Mouse (Mus musculus): Measurements from ENCODE around the gene Cela3b. TPM values are rescaled to one million over a fixed set of nuclear protein-coding genes. Genes with fewer than 3 reads are reported as not detected.

Gene Cela3b
- polyA plus RNA-seq, 1 experiment: 6,152 TPM

- WGBS: 90% methylated on average over 12 of the region's 12 CpGs
- H3K36me3 ChIP-seq (ENCODE audit: control insufficient read depth, insufficient read depth, low read length): no peaks in the 10 kb centered on the region
Measured at GRCm38 (mm10) chr4:137456581-137456980, 26.2 kb upstream of the Cela3b start.

GRCm38 (mm10) chr4:137454582-137454981 is 24.2 kb upstream of the Cela3b start:
- 90% methylated on average over 14 of the region's 14 CpGs for WGBS
- no peak overlapping the region for H3K27ac ChIP-seq (ENCODE audit: insufficient read depth, low read length)
- H3K27me3 ChIP-seq (ENCODE audit: control insufficient read depth, insufficient read depth, low read length): no peaks in the 10 kb centered on the region

More at GRCm38 (mm10) chr4:137456581-137456980, 26.2 kb upstream of the Cela3b start:
- TF ChIP-seq CTCF (IDR thresholded peaks at IDR 0.05; ENCODE audit: extremely low read depth, insufficient read depth, insufficient read length, insufficient replicate concordance) (no peak), POLR2A (IDR thresholded peaks at IDR 0.05; ENCODE audit: low read depth, low read length) (no peak)
- no peaks in the 10 kb centered on the region for H3K4me1 ChIP-seq (ENCODE audit: control insufficient read depth, insufficient read depth, insufficient read length)
- H3K4me3 ChIP-seq (ENCODE audit: extremely low read depth, insufficient read depth, insufficient read length): no peak overlapping the region
- no peak overlapping the region for H3K27ac ChIP-seq (ENCODE audit: insufficient read depth, low read length)
- H3K27me3 ChIP-seq (ENCODE audit: control insufficient read depth, insufficient read depth, low read length): no peaks in the 10 kb centered on the region
- DNase-seq (ENCODE audit: low read depth in 1 of 2, low spot score in 2 of 2): no peak

GRCm38 (mm10) chr4:137453234-137453767 is 23.0 kb upstream of the Cela3b start, which contains the start of gene 1700013G24Rik:
Gene 1700013G24Rik, plus strand, starts transcription at chr4:137453284.
- TF ChIP-seq POLR2A (IDR thresholded peaks at IDR 0.05; ENCODE audit: low read depth, low read length) (no peak), CTCF (IDR thresholded peaks at IDR 0.05; ENCODE audit: extremely low read depth, insufficient read depth, insufficient read length, insufficient replicate concordance) (no peak)
- no peak within 1 kb of the TSS for H3K27ac ChIP-seq (ENCODE audit: insufficient read depth, low read length)
- no peaks in the 10 kb centered on the region for H3K36me3 ChIP-seq (ENCODE audit: control insufficient read depth, insufficient read depth, low read length)
- 87% methylated on average over 8 of the region's 8 CpGs for WGBS
- H3K4me1 ChIP-seq (ENCODE audit: control insufficient read depth, insufficient read depth, insufficient read length): no peaks in the 10 kb centered on the region
- no peaks in the 10 kb centered on the region for H3K27me3 ChIP-seq (ENCODE audit: control insufficient read depth, insufficient read depth, low read length)
- H3K4me3 ChIP-seq (ENCODE audit: extremely low read depth, insufficient read depth, insufficient read length): no peak within 1 kb of the TSS
- DNase-seq (ENCODE audit: low read depth in 1 of 2, low spot score in 2 of 2): no peak

More at GRCm38 (mm10) chr4:137454582-137454981, 24.2 kb upstream of the Cela3b start:
- TF ChIP-seq CTCF (IDR thresholded peaks at IDR 0.05; ENCODE audit: extremely low read depth, insufficient read depth, insufficient read length, insufficient replicate concordance) (no peak), POLR2A (IDR thresholded peaks at IDR 0.05; ENCODE audit: low read depth, low read length) (no peak)
- no peak overlapping the region for H3K4me3 ChIP-seq (ENCODE audit: extremely low read depth, insufficient read depth, insufficient read length)
- H3K36me3 ChIP-seq (ENCODE audit: control insufficient read depth, insufficient read depth, low read length): no peaks in the 10 kb centered on the region
- DNase-seq (ENCODE audit: low read depth in 1 of 2, low spot score in 2 of 2): no peak
- H3K4me1 ChIP-seq (ENCODE audit: control insufficient read depth, insufficient read depth, insufficient read length): no peaks in the 10 kb centered on the region

- WGBS: 96% methylated on average over 6 of the region's 6 CpGs
- H3K4me1 ChIP-seq (ENCODE audit: control insufficient read depth, insufficient read depth, insufficient read length): no peaks in the 10 kb centered on the region
- no peaks in the 10 kb centered on the region for H3K36me3 ChIP-seq (ENCODE audit: control insufficient read depth, insufficient read depth, low read length)
- no peaks in the 10 kb centered on the region for H3K27me3 ChIP-seq (ENCODE audit: control insufficient read depth, insufficient read depth, low read length)
- H3K4me3 ChIP-seq (ENCODE audit: extremely low read depth, insufficient read depth, insufficient read length): no peak overlapping the region
- TF ChIP-seq CTCF (IDR thresholded peaks at IDR 0.05; ENCODE audit: extremely low read depth, insufficient read depth, insufficient read length, insufficient replicate concordance) (no peak), POLR2A (IDR thresholded peaks at IDR 0.05; ENCODE audit: low read depth, low read length) (no peak)
- DNase-seq (ENCODE audit: low read depth in 1 of 2, low spot score in 2 of 2): no peak
- no peak overlapping the region for H3K27ac ChIP-seq (ENCODE audit: insufficient read depth, low read length)
Measured at GRCm38 (mm10) chr4:137452190-137452589, 21.9 kb upstream of the Cela3b start.

DNA sequence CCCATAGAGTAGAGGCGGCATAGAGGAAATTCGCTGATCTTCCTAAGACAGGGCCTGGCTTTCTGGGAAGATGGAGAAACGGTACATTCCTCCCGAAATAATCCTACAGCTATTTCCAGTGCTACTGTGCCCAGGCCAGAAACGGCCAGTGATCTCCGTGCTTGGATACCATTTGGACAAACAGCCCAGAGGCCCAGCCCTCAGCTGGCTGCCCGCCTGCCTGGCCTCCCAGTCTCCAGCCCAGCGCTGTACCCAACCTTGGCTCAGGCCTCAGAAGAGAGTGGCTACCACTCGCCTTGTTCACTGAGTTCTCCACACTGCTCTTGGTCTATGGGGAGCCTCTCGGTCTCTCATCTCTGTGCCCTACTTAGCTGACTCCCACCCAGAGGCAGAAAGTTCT is 19.4 kb upstream of the Cela3b start:
- Histone ChIP-seq H3K36me3 (ENCODE audit: control insufficient read depth, insufficient read depth, low read length) (no peaks in the 10 kb centered on the region), H3K4me3 (ENCODE audit: extremely low read depth, insufficient read depth, insufficient read length) (no peak overlapping the region), H3K4me1 (ENCODE audit: control insufficient read depth, insufficient read depth, insufficient read length) (no peaks in the 10 kb centered on the region), H3K27ac (ENCODE audit: insufficient read depth, low read length) (no peak overlapping the region), H3K27me3 (ENCODE audit: control insufficient read depth, insufficient read depth, low read length) (no peaks in the 10 kb centered on the region)
- no peak for DNase-seq (ENCODE audit: low read depth in 1 of 2, low spot score in 2 of 2)
- TF ChIP-seq POLR2A (IDR thresholded peaks at IDR 0.05; ENCODE audit: low read depth, low read length) (no peak), CTCF (IDR thresholded peaks at IDR 0.05; ENCODE audit: extremely low read depth, insufficient read depth, insufficient read length, insufficient replicate concordance) (no peak)
- 88% methylated on average over 10 of the region's 10 CpGs for WGBS

DNA sequence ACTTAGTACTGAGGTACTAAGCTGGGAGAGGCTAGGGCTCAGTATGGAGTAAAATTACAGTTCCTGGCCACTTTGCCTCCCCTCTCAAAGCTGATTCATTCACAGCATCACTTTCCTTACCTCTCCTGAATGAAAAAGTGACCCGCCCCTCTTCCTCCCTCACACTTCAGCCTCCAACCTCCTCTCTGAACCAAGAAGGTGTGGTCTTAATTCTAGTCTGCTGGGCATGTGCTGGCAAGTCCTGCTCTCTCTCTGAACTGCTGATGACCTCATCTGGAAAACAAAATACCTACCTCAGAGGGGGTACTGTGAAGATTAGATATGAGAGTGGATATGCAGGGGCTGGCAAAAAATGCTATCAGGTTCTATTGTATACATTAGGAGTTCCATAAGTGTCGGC is 18.8 kb upstream of the Cela3b start:
- TF ChIP-seq POLR2A (IDR thresholded peaks at IDR 0.05; ENCODE audit: low read depth, low read length): no peak
- TF ChIP-seq CTCF (IDR thresholded peaks at IDR 0.05; ENCODE audit: extremely low read depth, insufficient read depth, insufficient read length, insufficient replicate concordance): no peak
- H3K27me3 ChIP-seq (ENCODE audit: control insufficient read depth, insufficient read depth, low read length): no peaks in the 10 kb centered on the region
- DNase-seq (ENCODE audit: low read depth in 1 of 2, low spot score in 2 of 2): no peak
- WGBS: 83% methylated on average over 2 of the region's 2 CpGs
- no peaks in the 10 kb centered on the region for H3K4me1 ChIP-seq (ENCODE audit: control insufficient read depth, insufficient read depth, insufficient read length)
- H3K4me3 ChIP-seq (ENCODE audit: extremely low read depth, insufficient read depth, insufficient read length): no peak overlapping the region
- H3K36me3 ChIP-seq (ENCODE audit: control insufficient read depth, insufficient read depth, low read length): no peaks in the 10 kb centered on the region
- H3K27ac ChIP-seq (ENCODE audit: insufficient read depth, low read length): no peak overlapping the region

DNA sequence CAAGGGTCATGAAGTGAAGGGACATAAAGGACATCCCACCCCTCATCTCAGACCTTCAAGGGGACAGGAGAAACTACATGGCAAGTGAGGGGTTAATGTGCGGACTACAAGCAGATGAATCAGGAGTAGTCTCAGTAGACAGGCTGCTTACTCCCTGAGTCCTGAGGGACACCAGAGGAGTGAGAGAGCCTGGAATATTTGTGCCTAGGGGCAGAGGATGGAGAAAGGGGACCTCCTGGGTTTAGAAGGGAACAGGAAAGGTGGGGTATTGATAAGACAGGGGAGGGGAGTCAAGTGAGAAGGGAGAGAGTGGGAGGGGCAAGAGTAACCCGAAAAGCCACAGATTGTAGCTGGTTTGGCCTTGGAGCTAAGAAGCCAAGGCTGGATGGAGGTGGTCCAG is 18.3 kb upstream of the Cela3b start:
- no peak for TF ChIP-seq POLR2A (IDR thresholded peaks at IDR 0.05; ENCODE audit: low read depth, low read length)
- TF ChIP-seq CTCF (IDR thresholded peaks at IDR 0.05; ENCODE audit: extremely low read depth, insufficient read depth, insufficient read length, insufficient replicate concordance): no peak
- Histone ChIP-seq H3K4me3 (ENCODE audit: extremely low read depth, insufficient read depth, insufficient read length) (no peak overlapping the region), H3K27me3 (ENCODE audit: control insufficient read depth, insufficient read depth, low read length) (no peaks in the 10 kb centered on the region), H3K27ac (ENCODE audit: insufficient read depth, low read length) (no peak overlapping the region), H3K36me3 (ENCODE audit: control insufficient read depth, insufficient read depth, low read length) (no peaks in the 10 kb centered on the region), H3K4me1 (ENCODE audit: control insufficient read depth, insufficient read depth, insufficient read length) (no peaks in the 10 kb centered on the region)
- WGBS: 70% methylated on average over 2 of the region's 2 CpGs
- no peak for DNase-seq (ENCODE audit: low read depth in 1 of 2, low spot score in 2 of 2)

All from spleen, adult 2 months (tissue).